Mouse (Mus musculus) brain, embryonic 14.5 days (tissue): ENCODE results near the gene Sgo1.
"Not testable (repeated sequence)": the region's sequence is repeated elsewhere in the genome, so short reads cannot be mapped to it uniquely, and the experiment has no call there.

Experiments
- CTCF ChIP-seq: fragments of 200-500 bp; IDR thresholded peaks from 2 replicates; pipeline ENCODE4 v1.5.1; 2012; ENCODE audit warnings: inconsistent platforms, mild to moderate bottlenecking, moderate library complexity, borderline replicate concordance; ENCODE audit not compliant: insufficient read depth, insufficient read length; ENCODE audit errors: extremely low read depth
- POLR2A ChIP-seq: fragments of 200-500 bp; IDR thresholded peaks from 2 replicates; pipeline ENCODE4 v1.6.1; 2012; ENCODE audit warnings: mild to moderate bottlenecking, inconsistent platforms, borderline replicate concordance; ENCODE audit not compliant: poor library complexity, insufficient read depth, insufficient read length, severe bottlenecking; ENCODE audit errors: extremely low read depth

GRCm38 (mm10) chr17:53715161-53715560 is 26.0 kb upstream of the Sgo1 start:
- not testable (repeated sequence) for TF ChIP-seq CTCF, POLR2A
